Mouse (Mus musculus): ENCODE data around the gene Klc1.
A peak's percentile ranks its signal among the peaks of the same experiment; 100 is the strongest.

Klc1 gene

DNA sequence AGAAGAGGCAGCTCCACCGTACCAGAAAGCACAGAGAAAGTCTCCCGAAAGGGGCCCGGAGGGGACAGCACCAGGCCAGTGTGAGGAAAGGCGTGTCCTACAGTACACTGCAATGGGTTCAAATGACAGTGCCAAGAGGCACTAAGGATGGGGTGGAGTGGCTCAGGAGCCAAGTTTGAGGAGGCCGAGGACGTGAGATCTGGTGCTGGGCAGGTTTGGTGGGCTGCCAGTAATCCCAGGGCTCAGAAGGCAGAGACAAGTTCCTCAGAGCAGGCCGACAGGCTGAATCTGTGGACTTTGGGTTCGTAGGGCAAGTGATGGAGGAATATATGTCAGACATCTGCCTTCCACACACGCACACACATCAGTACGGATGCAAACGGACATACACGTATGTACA lies 54.0 kb downstream of the Klc1 start:
- DNase-seq (ENCODE audit: low read depth, low spot score): no peak

DNA sequence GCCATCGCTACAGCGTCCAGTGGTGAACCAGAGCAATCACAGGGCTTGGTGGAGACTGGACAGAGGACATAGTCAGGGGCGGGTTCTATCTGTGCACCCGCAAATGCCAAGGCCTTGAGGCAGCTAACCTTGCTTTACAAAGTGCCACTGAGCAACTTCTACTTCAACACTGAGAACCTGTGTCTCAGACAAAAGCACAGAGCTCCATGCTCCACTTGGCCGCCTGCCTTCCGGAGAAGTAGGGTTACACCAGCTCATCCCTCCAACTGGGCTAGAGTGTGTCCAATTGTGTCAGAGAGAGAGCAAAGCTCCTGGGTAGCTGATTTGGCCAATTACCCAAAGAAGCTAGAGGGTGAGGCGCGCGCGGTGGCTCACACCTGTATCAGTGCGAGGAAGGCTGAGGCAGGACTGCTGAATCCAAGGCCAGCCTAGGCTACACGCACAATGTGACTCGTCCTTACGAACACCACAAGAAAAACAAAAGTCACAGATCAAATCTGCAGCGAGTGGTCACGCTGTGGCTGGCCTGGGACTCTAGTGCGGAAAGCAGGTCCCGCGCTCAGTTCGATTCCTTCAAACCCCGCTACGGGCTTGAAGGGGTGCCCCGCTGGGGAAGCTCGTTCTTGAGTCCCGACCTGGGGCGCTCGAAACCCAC lies 54.6 kb downstream of the Klc1 start:
- no peak for DNase-seq (ENCODE audit: low read depth, low spot score)

DNA sequence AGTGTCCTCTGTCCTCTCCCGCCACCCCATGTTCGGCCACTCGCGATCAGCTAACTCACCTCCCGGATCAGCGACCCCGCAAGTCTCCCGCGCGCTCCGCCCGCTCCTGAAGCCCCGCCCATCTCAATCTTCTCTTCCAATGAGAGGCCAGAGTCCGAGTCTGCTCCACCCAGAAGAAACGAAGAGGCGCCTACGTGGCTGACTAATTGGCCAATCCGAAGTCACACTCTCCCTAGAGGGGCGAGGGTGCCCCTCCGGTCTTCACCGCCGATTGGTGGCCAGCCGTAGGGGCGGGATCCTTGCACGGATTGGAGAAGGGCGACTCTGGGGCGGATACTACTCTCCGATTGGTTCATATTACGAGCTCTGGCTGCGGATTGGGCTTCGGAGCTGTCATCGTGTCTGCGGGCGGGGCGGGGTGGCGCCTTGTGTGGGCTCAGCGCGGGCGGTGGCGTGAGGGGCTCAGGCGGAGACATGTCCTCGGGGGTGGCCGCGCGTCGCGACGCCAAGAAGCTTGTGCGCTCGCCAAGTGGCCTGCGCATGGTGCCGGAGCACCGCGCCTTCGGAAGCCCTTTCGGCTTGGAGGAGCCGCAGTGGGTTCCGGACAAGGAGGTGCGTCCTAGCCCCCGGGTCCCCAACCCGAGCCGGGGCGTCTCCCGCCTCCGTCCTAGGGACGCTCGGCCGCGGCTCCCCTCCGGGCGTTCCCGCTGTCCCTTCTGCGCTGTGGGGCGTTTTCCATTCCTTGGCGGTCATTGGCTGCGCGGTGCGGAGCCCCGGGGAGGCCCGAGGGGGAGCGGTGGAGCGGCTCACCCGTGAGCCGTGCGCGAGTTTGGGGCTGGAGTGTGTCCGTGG lies 55.3 kb downstream of the Klc1 start, which contains the start of the genes Xrcc3 and Zfyve21:
Gene Xrcc3 (minus strand): TSS at position 108 of the 852 bp plus-strand sequence.
Gene Zfyve21 (plus strand): TSS at position 405 of the 852 bp plus-strand sequence.
- peak; percentile 99 for DNase-seq (ENCODE audit: low read depth, low spot score)

DNA sequence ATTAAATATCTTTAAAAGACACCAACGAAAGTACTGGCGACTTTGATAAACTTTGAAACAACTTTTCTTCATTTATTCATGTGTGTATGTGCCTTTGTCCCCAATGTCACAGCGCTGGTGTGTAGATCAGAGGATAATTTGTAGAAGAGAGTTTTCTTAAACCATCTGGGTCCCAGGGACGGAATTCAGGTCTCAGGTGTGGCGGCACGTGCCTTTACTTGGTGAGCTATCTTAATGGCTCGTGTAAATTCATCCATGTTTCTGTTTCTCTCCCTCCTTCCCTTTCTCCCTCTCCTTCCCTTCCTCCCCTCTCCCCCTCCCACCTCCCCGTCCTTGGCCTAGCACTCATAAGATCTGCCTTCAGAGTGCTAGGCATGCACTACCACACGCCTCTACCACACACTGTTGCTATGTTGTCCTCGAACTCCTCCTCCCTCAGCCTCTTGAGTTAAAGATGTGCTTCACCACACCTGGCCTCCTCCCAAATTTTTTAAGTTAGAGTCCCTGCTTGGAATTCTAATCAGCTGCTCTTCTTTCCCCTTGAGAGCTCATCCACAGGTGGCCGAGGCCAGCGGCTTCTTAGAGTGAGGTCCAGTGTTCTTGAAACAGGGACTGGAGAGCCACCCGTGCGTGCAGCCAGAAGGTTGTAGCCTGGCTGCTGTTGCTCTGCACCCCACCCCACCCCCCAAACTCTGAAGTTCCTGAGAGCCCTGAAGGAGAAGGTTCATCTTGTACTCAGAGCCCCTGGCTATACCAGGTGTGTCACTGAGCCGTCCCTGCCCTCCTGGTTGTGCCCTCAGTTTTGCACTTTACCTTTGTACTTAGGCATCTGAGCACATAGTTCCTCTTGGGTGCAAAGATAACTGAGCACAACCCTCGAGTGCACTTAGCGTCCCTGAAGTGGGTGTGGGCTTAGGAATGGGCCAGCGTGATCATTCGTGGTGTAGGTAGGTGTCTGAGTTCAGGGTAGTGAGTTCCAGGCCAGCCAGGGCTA lies 56.4 kb downstream of the Klc1 start:
- no peak for DNase-seq (ENCODE audit: low read depth, low spot score)

DNA sequence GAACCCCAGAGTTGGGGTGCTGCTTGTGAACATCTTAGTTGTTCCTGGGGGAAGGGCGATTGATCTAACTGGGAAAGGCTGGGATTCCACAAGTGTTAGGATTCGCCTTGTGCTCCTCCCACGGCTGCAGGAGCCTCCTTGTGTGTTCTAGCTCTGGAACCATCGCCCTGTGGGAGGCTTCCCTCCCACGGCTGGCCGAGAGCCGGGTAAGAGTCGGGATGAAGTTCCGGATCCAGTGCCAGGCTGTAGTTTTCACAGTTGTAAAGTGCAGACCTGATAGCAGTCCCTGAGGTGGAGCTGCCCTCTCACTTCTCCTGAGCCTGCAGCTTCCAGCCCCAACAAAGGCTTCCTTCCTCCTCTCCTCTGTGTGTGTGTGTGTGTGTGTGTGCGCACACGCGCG lies 57.9 kb downstream of the Klc1 start:
- no peak for DNase-seq (ENCODE audit: low read depth, low spot score)

DNA sequence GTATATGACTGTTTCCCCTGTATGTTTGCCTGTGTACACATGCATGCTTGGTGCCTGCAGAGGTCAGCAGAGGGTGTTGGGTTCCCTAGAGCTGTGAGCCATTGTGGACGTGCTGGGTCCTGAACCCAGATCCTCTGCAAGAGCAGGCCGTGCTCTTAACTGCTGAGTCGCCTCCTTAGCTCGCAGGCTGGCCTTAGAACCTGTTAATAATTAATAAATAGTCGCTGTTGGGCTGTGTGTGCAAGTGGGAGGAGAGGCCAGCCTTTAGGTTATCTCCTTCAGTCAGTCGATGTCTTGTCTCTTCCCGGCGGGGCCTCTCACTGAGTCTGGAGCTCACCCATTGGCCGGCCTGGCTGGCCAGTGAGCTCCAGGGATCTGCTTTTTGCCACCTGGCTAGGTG lies 58.3 kb downstream of the Klc1 start:
- DNase-seq (ENCODE audit: low read depth, low spot score): no peak

GRCm38 (mm10) chr12:111817991-111818390 lies 59.3 kb downstream of the Klc1 start:
- DNase-seq (ENCODE audit: low read depth, low spot score): no peak

- no peak for DNase-seq (ENCODE audit: low read depth, low spot score)
These were observed 61.3 kb downstream of the Klc1 start for GRCm38 (mm10) chr12:111819936-111820335.

DNA sequence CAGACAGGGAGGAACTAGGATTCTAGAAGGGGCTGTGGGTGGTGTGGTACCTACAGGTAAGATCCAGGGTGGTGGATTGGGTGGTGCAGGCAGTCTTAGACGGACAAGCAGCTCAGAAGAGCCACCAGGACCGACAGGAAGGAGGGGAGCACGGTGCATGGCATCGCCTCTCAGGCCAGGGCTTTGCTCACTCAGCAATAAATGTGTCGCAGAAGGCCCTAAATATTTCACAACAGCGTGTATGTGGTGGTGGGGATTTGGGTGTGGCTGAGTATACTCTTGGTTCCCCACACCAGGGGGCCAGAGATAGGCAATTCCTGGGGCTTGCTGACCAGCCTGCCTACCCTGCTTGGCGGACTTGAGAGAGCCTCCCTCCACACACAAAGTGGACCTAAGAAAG lies 62.1 kb downstream of the Klc1 start:
- DNase-seq (ENCODE audit: low read depth, low spot score): no peak

- no peak for DNase-seq (ENCODE audit: low read depth, low spot score)
These were observed 63.3 kb downstream of the Klc1 start for GRCm38 (mm10) chr12:111821931-111822330.

- DNase-seq (ENCODE audit: low read depth, low spot score): no peak
These were observed 68.9 kb downstream of the Klc1 start for GRCm38 (mm10) chr12:111827556-111827955.

DNA sequence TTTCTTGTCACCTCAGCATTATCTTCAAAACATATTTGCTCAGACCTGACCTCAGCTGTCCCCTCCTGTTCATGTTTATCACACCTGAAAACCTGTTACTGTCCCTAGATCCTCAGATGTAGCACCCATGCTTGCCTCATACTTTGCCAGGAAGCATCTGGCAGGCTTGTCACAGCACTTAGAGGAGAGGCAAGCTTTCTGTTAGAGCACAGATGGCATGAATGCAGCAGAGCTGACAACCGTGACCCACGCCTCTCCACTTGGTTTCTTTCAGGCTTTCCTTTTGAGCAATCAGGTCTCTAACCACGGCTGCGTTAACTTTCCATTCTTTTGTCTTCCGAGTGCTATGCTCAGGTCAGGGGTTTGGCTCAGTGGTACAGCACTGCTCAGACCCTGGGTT lies 70.8 kb downstream of the Klc1 start:
- DNase-seq (ENCODE audit: low read depth, low spot score): no peak

GRCm38 (mm10) chr12:111829954-111830353 lies 71.3 kb downstream of the Klc1 start:
- DNase-seq (ENCODE audit: low read depth, low spot score): no peak

GRCm38 (mm10) chr12:111830375-111830774 lies 71.7 kb downstream of the Klc1 start:
- no peak for DNase-seq (ENCODE audit: low read depth, low spot score)

DNA sequence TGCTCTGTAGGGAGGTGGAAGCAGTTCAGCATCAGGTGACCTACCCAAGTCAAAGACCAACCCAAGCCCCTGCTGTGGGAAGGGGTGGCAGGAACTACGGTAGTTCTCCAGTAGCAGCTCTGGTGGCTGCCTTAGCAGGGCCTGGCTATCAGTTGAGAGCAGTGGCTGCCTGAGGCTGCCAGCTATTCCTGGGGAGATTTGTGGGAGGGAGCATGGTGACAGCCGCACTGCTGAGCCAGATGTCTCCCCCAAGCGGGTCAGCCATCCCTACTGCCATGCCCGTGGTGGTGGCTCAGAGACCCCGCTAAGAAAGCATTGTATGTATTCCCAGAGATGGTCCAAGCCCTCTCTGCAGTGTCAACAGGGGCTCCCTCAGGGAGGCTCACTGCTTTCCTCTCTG lies 74.0 kb downstream of the Klc1 start:
- DNase-seq (ENCODE audit: low read depth, low spot score): no peak

DNA sequence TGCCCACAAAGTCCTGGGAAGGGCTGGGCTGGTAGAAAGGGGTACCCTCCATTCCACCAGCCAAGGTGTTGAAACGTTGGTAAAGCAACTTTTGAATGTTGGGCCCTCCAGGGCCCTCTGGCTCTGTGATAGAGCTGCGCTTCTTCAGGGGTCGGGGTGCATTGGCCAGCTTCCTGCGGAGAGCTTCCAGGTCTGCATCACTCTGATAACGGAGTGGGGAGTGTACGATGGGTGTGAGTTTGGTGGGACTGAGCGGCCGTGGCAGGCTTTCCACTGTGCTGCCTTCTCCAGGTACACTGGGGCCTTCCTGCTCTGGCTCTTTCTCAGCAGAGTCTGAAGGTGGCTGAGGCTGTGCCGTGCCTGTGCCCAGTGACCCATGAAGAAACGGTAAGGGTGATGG lies 74.8 kb downstream of the Klc1 start:
- DNase-seq (ENCODE audit: low read depth, low spot score): no peak

- DNase-seq (ENCODE audit: low read depth, low spot score): no peak
These were observed 84.2 kb downstream of the Klc1 start for GRCm38 (mm10) chr12:111842565-111843433.

GRCm38 (mm10) chr12:111843470-111843869 lies 84.8 kb downstream of the Klc1 start:
- no peak for DNase-seq (ENCODE audit: low read depth, low spot score)

GRCm38 (mm10) chr12:111845953-111846352 lies 87.3 kb downstream of the Klc1 start:
- no peak for DNase-seq (ENCODE audit: low read depth, low spot score)

DNA sequence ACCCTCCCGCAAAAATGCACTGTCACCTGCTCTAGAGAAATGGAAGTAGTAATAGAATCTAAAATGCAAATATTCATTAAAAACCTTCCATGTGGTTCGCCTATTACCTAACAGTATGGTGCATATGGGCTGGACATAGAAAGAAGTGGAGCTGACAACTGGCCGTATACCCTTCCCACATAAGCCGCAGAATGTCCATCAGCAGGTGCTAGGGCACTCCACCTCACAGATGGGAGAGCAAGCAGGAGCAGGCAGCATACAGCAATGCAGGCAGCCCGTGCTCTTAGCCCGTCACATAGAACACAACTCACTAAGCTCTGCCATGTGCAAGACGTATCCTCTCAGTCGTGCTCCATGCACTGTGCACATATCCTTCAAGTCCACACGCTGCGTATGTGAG lies 88.2 kb downstream of the Klc1 start:
- DNase-seq (ENCODE audit: low read depth, low spot score): no peak

GRCm38 (mm10) chr12:111848300-111848798 lies 89.7 kb downstream of the Klc1 start:
- no peak for DNase-seq (ENCODE audit: low read depth, low spot score)

All from CD4-positive helper T cell, adult 2 months (primary cell).